Mouse (Mus musculus) A20 (cell line): ENCODE measurements at regions not wholly inside any gene's neighbourhood (a gene's known extent, or its start where the extent isn't known, plus 50 kb on each side); places are given as distances from the start of the nearest gene placed in this dataset.
A peak's percentile ranks its signal among the peaks of the same experiment; 100 is the strongest.

Source experiments
- DNase-seq: peaks from one replicate; pipeline ENCODE4 v3.0.0-alpha.2; 2011; ENCODE audit warnings: low read depth, low spot score

DNA sequence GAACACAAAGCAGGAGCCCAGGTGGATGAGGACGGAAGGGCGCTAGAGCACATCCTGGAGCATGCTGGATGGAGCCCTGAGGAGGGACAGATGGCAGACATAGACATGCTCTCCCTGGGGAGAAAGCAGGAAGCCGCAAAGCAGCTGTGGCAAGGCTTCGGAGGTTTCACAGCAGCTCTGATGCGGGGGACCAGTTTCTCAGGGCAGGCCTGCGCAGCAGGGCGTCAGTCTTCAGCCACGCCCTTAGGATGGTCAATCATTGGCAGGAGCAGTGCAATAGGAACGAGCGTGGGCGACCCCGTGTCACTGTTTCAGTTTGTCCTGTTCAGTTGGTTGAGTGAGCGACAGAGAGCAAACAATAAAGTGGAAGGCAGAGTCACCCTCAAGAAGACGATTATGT lies 343.8 kb upstream of the Gm10131 start:
- DNase-seq: no peak

DNA sequence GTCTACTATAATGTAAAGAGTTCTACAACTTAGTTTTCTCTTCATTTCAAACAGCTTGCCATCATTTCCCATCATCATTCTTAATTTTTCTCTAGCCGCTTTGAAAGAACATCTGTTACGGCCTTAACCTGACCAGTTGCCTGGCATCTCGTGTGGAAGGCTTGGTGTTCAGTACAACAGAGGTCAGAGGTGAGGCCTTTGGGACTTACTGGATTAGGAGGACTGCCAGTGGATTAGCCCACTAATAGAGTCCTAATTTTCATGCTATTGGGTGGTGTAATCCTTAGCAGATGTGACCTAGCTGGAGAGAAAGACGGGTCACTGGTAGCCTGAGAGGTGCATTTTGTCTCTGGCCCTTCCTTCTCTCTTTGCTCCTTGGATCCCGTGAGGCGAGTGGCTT lies 341.3 kb upstream of the Gm10131 start:
- no peak for DNase-seq

GRCm38 (mm10) chr8:34451211-34452000 lies 339.9 kb upstream of the Gm10131 start:
- DNase-seq: no peak

DNA sequence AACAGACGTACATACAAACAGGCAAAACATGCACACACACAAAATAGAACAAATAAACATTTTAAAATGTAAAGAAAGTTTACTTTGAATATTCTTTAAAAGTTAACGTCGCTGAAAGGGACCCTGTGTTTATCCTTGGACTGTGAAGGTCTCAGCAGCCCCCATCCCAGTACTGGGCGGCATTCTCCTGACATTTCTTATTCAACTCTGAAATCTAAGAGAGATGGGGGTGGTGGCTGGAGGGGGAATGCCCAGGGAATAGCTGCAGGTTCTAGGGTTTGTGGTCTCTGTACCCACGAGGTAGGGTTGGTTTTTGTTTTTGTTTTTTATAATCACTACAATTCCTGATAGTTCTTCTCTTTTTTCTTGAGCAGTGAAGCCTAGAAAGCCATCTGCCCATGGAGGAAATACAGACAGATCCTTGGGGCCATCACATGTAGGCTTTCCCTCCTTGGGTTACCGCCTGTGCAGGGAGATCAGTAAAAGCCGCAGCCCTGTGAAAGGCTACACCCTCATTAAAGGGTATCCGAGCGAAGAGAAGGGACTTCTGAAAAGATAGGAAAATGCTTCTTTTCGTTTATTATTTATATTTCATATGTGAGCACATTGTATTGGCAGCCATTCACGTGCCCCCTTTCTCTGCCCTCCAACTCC lies 338.0 kb upstream of the Gm10131 start:
- DNase-seq: no peak

GRCm38 (mm10) chr8:34447880-34448830 lies 336.6 kb upstream of the Gm10131 start:
- DNase-seq: no peak

- no peak for DNase-seq
Observed at GRCm38 (mm10) chr8:34442688-34443087, 331.2 kb upstream of the Gm10131 start.

GRCm38 (mm10) chr8:34441756-34442155 lies 330.2 kb upstream of the Gm10131 start:
- DNase-seq: no peak

DNA sequence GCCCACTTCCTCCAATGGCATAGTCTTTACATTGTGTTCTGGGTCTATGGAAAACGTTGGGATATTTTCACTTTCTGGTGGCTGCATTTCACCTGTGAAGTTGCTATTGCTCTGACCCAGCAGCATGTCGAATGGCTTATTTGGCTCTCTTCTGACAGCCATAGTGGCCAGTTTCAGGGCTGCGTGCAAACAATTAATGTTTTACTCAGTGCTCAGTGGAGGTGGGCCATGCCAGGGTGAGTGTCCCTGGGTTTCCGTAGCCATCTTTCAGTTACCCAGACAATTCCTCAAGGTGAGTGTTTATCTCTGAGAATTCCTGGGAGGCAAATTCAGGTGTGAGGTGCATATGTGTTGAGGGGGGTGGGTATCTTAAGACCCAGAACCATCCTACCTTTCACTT lies 329.2 kb upstream of the Gm10131 start:
- DNase-seq: no peak

DNA sequence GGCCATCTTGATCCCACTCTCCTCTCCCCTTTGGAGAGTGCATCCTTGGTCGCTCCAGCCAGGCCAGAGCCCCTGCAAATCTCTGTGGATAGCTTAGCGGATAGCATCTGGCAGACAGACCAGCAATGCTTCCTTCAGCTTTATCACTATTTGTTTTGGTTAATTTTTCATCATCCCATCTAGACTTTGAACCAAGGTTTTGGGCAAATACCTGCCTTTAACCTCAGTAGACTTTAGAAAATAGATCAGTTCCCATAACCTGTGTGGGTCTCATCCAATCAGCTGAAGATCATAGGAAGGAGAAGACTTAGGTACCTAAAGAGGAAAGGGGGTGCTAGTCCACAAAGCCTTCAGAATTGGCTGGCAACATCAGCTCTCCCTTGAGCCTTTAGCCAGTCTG lies 327.2 kb upstream of the Gm10131 start:
- no peak for DNase-seq

GRCm38 (mm10) chr8:34431985-34432384 lies 320.4 kb upstream of the Gm10131 start:
- DNase-seq: no peak

GRCm38 (mm10) chr8:34429231-34429630 lies 317.7 kb upstream of the Gm10131 start:
- no peak for DNase-seq

DNA sequence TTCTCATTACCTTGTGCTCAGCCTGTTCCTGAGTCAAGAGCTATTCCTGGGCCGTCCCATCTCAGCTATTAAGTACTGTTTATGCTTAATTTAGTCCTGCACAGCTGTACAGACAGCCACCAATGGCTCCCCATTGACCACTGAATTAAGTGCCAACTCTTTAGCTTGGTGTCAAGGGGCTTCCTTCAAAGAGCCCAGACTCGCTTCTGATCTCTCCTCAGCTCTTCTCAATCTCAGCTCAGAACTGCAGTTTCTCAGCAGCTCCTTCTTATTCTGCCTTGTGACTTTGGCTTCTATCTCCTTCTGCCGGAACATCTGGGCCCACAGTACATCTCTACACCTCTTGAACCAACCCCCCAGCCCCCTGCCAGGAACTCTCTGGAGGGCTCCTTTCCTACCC lies 290.0 kb upstream of the Gm10131 start:
- no peak for DNase-seq

GRCm38 (mm10) chr8:34398914-34399813 lies 287.6 kb upstream of the Gm10131 start:
- DNase-seq: no peak

- peak; percentile 52 for DNase-seq
Observed at GRCm38 (mm10) chr8:34397583-34398411, 286.3 kb upstream of the Gm10131 start.

DNA sequence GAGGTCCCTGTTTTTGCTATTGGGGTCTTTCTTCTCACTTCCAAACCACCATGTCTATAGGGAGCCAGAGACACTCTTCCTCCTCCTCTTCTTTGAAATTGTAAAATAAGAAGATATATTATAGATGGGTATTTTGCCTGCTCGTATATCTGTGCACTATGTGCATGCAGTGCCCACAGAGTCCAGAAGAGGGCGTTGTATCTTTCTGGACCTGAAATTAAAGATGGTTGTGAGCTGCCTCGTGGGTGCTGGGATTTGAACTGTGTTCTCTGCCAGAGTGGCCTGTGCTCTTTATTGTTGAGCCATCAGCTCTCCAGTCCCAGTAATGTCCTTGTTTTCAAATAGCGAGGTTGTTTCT lies 285.7 kb upstream of the Gm10131 start:
- DNase-seq: no peak

DNA sequence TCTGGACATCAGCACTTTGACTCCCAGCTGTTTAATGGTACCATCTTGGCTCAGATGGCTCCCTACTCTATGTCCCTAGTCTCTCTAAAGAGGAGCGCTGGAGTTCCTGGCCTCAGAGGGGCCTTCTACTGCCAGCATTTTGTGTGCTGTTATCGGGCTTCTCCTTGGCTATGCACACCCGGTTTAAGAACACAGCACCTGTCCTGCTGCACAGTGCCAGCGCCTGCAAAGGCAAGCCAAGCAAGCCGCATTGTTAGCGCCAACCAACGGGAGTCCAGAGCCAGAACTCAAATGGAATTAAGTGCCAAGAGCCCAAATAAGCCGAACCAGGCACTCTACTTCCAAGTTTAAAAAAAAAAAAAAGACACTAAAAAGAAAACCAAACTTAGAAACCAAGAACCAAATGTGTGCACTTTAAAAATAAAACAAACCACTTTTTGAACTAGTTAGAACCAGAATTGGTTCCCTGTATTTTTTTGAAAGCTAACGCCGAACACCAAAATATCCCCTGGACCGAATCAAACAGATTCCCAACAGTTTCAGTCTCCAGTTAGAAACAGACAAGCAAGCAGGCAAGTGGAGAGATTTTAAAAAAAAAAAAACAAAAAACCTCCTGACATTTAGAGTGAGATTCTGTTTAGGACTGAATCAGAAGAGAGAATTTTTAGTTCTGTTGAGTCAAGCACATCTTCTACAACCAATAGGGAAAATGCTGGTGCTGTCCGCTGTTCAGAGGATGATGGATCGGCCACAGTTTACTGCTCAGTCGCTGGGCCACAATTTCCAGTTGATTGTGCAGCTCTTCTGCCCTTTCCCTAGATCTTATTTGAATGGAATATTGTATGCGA lies 281.7 kb upstream of the Gm10131 start:
- DNase-seq: no peak

GRCm38 (mm10) chr8:34392208-34392980 lies 280.9 kb upstream of the Gm10131 start:
- no peak for DNase-seq

GRCm38 (mm10) chr8:34385806-34386439 lies 274.4 kb upstream of the Gm10131 start:
- no peak for DNase-seq
